Mouse (Mus musculus) layer of hippocampus, postnatal 14 days (tissue): Measurements from ENCODE around the gene Bdnf. TPM values are rescaled to one million over a fixed set of nuclear protein-coding genes. Genes with fewer than 3 reads are reported as not detected.

Source experiments
- DNase-seq, 2 experiments: peaks; one replicate each; pipeline ENCODE4 v3.0.0; 2021 to 2022; ENCODE audit warnings: low spot score in 2 of 2, mixed read lengths in 1 of 2
- long read RNA-seq, 2 experiments: library from polyadenylated mRNA; stranded (forward); transcript quantifications; one replicate each; pipeline ENCODE4 v2.0.0; 2021
- total RNA-seq, 2 experiments: library from RNA; stranded (reverse); gene quantifications; 2 replicates each; pipeline ENCODE4 v1.2.3; 2021

Gene Bdnf
- 10 to 100 TPM; 34.2 TPM for total RNA-seq
- long read RNA-seq, experiment 1, full-length matches to known transcripts, result 30 of 37 reads
- long read RNA-seq, experiment 1, partial matches to known transcripts, result 3 of 37 reads
- long read RNA-seq, experiment 1, other reads (novel, unspliced or antisense), result 4 of 37 reads
- long read RNA-seq, experiment 2, full-length matches to known transcripts, result 54 of 62 reads
- long read RNA-seq, experiment 2, partial matches to known transcripts, result 1 of 62 reads
- long read RNA-seq, experiment 2, other reads (novel, unspliced or antisense), result 7 of 62 reads

DNA sequence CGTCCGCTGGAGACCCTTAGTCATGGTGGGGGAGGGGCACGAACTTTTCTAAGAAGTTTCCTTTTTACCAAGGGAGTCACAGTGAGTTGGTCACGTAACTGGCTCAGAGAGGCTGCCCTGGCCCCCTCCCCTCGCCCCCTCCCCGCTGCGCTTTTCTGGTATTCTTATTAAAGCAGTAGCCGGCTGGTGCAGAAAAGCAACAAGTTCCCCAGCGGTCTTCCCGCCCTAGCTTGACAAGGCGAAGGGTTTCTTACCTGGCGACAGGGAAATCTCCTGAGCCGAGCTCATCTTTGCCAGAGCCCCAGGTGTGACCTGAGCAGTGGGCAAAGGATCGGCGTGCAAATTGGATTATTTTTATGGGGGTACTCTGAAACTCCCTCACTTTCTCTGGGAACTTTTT, at the start of gene Bdnf:
Gene Bdnf, plus strand, starts transcription at position 169 of the 400 bp plus-strand sequence.
- no peak for DNase-seq

DNA sequence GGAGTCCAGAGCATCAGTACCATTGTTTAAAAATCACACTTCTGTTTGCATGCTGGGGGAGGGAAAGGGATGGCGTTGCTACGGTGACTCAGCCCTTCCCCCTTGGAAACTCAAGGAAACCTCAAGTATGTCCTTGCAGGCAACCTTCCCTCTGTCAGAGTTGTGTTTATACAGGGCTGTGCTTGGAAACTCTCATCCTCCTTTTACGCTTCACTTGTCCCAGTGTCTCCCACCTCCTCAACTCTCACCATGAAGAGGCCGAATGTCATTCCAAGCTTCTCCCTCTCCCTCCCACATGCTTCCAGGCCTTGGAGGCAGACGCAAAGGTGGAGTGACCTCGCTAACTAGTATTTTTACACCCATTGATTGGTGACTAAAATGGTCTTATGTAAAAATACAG, 47.6 kb upstream of the Bdnf start:
- no peak for DNase-seq

DNA sequence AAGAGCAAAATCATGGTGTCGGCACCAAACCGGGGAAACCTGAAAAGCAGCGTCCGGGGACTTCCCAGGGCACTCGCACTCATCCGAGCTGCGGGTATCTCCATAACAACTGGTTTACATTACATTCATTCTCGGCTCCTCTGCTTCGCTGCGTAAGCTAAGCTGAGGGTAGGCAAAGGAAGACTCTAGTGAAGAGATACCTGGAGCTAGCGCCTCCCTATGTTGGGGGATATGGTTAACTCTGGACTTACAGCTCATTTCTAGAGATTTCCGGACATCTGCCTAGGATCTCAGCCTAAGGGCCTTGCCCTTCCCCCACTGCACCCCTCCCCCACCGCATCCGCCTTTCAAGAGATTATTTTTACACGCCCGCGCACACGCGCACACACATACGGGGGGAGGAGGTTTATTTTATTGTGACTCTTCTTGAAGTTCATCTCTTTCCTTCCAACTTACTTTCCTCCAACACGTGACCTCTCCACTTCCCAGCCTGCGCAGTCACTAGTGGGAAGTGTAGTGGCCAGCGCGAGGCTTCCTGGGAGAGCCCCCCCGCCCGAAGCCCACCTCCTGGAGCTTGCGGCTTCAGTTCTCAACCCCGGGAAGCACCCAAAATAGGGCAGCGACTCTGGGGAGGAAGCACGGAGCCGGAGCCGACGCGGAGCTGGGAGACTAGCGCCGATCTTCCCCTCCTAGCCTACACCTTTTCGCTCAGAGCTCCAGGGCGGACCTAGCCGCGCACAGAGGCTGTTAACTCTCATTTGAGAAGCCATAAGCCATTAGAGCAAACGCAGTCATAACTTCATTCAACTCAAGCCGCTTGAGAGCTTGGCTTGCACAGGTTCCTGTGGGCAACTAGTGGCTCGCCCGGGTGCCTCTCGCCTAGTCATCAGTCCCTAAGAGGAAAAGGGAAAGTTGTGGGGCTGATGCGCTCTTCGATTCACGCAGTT, 718 bp upstream of the Bdnf start:
- peak; percentile 13 to 29 for DNase-seq

DNA sequence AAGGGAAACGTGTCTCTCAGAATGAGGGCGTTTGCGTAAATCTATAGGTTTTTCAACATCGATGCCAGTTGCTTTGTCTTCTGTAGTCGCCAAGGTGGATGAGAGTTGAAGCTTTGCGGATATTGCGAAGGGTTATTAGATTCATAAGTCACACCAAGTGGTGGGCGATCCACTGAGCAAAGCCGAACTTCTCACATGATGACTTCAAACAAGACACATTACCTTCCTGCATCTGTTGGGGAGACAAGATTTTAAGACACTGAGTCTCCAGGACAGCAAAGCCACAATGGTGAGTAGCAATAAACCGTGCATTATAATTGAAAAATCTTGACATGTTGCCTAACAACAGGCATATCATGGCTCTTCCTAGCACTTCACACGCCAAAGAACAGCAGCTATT, 551 bp downstream of the Bdnf start:
- DNase-seq, result peak in 1 of 2 experiments; percentile 11

DNA sequence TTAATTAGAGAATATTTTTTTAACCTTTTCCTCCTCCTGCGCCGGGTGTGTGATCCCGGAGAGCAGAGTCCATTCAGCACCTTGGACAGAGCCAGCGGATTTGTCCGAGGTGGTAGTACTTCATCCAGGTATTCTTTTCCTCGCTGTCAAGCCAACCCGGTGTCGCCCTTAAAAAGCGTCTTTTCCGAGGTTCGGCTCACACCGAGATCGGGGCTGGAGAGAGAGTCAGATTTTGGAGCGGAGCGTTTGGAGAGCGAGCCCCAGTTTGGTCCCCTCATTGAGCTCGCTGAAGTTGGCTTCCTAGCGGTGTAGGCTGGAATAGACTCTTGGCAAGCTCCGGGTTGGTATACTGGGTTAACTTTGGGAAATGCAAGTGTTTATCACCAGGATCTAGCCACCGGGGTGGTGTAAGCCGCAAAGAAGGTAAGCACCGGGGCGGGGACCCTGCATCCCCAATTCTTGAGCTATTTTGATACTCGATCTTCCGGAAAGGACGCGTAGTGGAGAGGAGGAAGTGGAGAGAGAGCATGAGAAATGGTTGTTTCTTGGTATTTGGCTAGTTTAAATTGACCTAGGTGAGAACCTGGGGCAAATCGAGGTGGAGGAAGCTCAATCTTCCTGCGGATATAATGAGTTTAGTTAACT, 1.6 kb downstream of the Bdnf start:
- peak; percentile 50 to 59 for DNase-seq

DNA sequence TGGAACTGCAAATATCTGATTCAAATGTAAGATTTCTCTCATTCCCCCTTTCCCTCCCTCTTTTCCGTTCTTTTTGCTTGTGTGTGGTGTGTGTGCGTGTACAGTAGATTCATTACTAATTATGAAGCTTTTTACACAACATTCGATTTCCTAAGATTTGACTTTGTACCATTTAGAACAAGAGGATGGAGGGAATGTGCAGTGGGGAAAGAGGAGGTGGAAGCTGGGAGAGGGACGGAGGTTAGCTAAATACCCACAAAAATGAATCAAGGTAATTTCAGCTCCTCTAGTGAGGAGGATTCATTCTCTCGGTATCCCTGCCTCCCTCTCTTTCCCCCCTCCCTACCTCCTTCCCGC, 2.1 kb downstream of the Bdnf start:
- DNase-seq, result peak; percentile 12 to 17

DNA sequence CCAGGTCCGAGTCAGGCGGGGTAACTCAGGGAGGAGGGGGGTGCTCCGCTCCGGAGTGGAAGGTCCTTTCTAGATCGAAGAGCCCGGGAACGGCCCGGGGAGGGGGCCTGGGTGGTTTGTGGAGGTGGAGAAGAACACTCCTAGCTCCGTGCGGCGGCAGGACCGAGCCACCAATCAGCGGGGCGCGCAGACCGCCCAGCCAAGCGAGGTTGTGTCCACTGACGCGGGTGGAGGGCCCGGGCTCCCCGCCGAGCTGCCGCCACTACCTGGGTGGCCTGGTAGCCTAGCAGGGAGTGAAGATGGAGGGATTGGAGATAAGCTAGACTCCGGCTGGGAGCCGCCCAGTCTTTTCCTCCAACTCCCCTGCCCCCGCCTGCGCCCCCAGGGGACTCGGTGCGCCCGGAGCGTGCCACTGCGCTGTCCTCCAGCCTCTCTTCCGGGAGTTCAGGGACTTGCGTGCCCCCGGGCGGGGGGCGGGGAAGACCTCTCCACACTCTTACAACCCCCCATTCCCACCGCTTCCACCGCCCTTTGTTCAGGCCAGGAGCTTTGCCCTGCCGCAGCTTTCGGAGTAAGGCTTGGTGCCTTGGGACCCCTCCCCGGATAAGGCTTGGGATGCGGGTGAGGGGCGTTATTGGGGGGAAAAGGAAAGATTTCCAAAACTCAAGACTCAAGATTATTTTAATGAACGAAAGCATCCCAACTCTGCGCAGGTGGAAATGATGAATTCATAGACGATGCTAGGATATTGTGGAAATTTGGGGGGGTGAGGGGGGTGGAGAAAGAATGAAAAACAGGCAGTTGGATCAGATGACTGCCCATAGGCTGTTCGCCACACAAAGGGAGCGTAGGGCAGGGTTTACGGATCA, 3.0 kb downstream of the Bdnf start:
- peak; percentile 55 to 59 for DNase-seq

DNA sequence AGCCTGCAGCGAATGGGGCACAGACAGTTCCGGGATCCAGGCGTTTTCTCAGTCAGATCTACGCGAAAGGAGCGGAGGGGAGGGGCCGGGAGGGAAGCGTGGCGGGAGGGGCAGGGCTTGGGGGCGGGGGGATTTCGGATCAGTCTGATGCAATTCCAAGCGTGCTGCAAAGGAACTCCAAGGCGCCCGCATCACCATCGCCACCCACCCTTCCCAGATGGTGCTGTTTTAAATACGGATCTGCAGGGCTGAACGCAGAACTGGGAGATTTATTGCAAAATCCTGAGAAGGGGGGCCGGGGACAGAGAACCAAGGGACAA, 3.5 kb downstream of the Bdnf start:
- DNase-seq, result peak; percentile 66 to 87

DNA sequence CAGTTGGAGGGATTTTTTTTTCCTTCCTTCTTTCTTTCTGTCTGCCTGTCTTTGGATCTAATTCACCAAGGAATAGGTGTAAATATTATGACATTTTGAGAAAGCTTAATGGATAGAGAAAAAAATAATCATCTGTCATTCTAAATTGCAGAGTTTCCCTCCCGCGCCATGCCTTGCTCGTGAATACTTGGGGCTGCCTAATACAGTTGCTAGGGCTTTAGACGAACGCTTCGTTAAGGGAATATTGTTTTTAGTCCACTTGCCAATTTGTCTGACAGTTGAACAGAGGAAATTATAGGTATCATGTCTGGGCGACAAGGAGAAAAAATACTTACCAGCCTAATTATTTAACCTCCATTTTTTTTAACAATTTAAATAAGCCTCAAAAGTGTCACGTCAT, 4.0 kb downstream of the Bdnf start:
- DNase-seq, result no peak

DNA sequence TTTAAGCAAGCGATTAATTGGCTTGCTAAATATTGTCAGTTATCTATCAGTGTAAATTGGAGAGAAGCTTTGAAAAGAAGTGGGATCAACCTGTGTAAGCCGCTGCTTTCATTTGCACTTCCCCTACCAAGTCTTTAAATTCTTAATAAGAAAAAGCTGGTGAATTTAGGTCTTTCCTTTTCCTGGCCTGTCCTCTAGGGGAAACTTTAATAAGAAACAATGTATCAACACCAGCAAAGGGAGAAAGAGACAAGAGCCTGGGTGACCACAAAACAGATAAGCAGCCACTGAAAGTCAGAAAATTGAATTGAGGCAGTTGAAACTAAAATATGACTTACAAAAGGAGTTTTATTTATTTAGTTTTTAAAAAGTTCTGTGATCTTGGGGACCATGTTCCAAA, 4.9 kb downstream of the Bdnf start:
- no peak for DNase-seq

DNA sequence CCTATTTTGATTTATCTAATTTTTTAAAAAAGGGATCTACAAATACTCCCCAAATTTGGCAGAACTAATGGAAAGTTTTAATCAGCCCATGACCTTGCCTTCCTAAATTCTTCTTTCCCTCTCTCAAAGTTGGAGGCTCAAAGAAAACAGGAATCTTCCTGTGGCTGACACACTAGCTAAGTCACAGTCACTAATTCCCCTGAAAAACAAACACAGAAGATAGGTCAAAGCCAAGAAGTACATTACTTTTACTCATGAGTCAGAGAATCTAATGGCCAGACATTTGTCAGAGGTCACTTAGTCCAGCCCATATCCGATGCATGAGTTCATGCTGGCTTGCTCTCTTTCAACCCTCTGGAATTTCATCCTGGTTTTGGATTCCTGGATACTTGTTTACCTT, 6.6 kb downstream of the Bdnf start:
- no peak for DNase-seq

DNA sequence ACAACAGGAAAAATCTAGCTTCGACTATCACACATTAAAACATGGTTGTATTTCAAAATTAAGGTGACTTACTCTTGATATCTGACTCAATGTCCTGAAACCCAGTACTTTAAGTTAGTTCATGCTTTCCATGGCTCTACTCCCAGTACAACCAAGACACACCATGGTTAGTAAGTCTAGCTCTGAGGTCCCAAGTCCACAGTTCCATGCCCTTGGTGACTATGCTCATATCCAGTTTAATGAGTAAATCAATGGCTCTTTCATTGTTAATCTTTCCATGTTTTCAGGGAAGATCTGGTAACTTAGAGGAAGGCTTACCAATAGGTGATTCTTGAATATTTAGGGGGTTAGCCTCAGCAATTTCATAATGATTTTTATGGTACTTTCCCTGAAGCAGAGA, 14.2 kb downstream of the Bdnf start:
- no peak for DNase-seq

DNA sequence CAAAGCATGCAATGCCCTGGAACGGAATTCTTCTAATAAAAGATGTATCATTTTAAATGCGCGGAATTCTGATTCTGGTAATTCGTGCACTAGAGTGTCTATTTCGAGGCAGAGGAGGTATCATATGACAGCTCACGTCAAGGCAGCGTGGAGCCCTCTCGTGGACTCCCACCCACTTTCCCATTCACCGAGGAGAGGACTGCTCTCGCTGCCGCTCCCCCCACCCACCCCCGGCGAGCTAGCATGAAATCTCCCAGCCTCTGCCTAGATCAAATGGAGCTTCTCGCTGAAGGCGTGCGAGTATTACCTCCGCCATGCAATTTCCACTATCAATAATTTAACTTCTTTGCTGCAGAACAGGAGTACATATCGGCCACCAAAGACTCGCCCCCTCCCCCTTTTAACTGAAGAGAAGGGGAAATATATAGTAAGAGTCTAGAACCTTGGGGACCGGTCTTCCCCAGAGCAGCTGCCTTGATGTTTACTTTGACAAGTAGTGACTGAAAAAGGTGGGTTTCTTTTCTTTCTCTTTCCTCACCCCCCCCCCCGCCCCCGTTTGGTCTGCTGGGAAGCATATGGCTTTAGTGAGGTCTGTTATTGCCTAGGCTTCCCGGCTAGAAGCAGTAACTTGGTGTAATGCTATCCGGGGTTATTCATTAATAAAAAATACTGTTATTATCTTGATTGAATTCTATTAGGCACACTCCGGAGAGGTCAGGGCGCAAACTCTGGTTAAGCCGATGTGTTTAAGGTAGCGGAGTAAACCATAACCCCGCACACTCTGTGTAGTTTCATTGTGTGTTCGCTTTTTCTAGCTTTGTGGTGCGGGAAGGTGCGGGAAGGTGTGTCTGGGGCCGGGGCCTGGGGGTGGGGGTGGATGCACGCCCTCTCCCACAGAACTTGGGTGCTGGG, 18.0 kb downstream of the Bdnf start:
- DNase-seq, result peak; percentile 32 to 71

DNA sequence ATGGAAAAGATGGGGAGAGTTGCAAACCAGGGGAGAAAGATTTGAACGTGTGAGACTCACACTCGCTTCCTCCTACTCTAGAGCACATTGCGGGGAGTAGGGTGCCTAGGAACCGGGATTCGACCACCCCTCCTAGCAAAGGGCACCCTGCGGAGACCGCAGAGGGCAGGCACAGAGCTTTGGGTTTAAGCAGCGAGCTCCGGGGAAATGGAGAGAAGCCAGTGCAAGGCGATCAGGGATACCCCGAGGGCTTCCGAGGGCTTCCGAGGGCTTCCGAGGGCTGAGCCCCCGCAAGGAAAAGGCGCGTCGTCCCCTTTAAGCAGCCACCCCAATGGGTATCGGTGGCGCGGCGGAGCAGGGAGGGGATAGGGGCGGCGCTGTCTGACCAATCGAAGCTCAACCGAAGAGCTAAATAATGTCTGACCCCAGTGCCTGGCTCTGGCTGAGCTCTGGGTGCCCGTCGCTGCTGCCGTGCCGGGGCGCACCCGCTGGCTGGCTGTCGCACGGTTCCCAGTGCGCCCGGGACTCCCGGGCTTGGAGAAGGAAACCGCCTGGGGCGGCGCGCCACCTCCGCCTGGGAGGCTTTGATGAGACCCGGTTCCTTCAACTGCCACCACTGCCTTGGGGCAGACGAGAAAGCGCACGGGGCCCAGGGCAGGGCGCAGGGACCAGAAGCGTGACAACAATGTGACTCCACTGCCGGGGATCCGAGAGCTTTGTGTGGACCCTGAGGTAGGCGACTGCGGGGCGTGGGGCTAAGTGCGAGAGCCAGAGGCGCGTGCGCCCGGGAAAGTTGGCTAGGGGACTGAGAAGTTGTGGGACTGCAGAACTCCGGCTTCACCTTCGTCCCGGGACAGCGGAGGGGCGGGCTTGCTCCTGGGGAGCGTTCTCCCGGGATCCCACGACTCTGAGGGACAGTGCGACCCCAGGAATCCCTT, 18.9 kb downstream of the Bdnf start:
- peak; percentile 70 to 72 for DNase-seq

DNA sequence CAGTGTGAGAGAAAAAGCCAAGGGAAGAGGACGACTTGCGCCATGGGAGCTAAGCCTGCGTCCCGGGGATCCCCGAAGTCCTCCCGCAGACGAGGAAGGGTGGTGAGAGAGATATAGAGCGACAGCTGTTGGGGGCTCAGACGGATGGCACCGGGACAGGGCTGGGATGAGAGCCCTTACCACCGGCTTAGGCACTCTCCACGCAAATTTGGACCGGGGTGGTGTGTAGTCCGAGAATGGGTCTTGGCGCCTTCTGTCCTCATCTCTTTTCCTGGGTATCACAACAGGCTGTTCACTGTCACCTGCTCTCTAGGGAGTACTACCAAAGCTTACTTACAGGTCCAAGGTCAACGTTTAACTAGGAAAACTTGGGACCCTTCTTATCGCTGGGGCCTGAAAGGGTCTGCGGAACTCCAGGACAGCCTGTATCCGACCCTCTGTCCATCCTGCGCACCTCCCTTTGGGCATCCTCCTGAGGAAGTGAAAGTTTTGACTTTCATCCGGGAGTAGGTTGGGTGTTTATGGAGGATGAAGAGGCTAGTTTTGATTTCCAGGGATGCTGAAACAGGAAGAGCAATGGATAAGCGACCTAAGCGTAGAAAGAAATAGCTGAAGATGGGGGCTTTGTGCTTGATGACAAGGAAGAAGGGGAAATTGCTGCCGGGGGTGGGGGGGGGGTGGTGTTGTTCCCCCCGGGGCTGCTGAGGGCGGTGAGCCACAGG, 19.8 kb downstream of the Bdnf start:
- DNase-seq, result peak in 1 of 2 experiments; percentile 8

DNA sequence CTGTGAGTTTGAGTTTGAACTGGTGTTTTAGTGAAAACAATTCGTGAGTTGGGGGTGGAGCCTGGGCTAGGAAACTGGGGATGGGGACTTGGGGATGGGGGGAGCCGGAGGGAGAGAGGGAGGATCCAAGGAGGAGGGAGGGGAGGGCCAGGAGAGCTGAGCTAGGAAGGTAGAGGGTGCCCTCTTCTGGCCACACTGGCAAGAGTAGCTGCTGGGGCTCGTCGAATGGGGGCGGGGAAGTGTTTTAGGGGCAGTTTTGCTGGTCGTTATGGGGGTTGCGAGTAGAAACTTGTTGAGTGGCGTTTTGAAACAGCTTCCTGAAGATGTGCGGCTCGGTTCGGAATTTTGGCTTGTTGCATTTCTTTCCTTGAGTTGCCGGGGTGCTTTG, 20.3 kb downstream of the Bdnf start:
- DNase-seq, result peak; percentile 83 to 89

DNA sequence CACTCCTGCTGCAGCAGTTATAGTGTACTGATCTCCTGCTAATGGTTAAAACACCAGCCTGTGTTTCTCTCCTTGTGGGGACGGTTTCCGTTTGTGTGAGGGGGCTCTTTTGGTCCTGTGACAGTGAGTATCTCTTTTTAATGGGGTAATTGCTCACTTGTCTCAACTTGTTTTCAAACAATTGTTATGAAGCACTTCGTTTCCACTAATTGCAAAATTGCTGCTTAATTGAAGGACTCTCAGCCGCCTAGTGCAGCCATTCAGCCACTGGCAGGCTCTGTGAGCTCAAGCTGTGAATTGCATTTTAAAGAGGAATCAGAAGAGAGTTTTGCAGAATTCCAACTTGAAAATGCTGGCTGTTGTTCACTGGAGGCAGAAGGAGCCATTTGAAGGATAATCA, 22.7 kb downstream of the Bdnf start:
- peak in 1 of 2 experiments; percentile 26 for DNase-seq

DNA sequence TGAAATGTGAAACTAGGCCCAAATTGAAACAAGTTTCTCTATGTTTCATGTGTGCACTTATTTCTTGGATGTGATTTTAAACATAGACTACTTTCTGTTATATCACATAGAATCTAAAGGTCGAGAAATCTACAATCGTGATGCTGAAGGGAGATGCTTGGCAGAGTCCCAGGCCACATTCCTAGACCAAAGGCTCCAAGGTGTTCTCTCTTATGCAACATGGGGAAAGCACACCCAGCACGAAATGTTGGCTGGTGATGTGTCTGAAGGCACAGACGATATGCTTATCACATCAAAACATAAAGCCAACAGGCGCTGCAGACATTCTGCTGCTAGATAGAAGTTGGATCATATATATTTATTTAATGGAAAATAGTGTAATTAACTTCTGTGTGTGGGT, 25.8 kb downstream of the Bdnf start:
- DNase-seq, result no peak
